Mouse (Mus musculus) MEL (cell line): ENCODE results near the gene Extl1.

ENCODE experiments used
- CHD2 ChIP-seq: IDR thresholded peaks from 2 replicates; pipeline ENCODE4 v1.6.1; 2011; ENCODE audit warnings: low read length, improper control_type of control experiment
- CTCF ChIP-seq, 3 experiments: IDR thresholded peaks in 2 of 3; conservative IDR thresholded peaks in 1 of 3; 2 replicates each; pipeline ENCODE4 v1.5.1; 2011 to 2012; ENCODE audit warnings: low read length in 3 of 3, low read depth in 2 of 3, mild to moderate bottlenecking in 2 of 3, improper control_type of control experiment in 1 of 3, inconsistent platforms in 1 of 3, mixed read lengths in 1 of 3, moderate library complexity in 1 of 3; ENCODE audit not compliant: control insufficient read depth in 1 of 3, insufficient read depth in 1 of 3, poor library complexity in 1 of 3, severe bottlenecking in 1 of 3
- E2F4 ChIP-seq: IDR thresholded peaks from 2 replicates; pipeline ENCODE4 v1.6.1; 2011; ENCODE audit warnings: low read depth, low read length, improper control_type of control experiment, borderline replicate concordance
- EP300 ChIP-seq, 2 experiments: IDR thresholded peaks; 2 replicates each; pipeline ENCODE4 v1.6.1; 2011; ENCODE audit warnings: improper control_type of control experiment in 2 of 2, low read length in 2 of 2, low read depth in 1 of 2, mild to moderate bottlenecking in 1 of 2
- TAL1 ChIP-seq: IDR thresholded peaks from 2 replicates; pipeline ENCODE4 v1.6.1; 2012; ENCODE audit warnings: mild to moderate bottlenecking, inconsistent platforms, low read length, moderate library complexity, mixed read lengths
- TBP ChIP-seq: IDR thresholded peaks from 2 replicates; pipeline ENCODE4 v1.8.0; 2011; ENCODE audit warnings: low read depth, low read length, improper control_type of control experiment

GRCm38 (mm10) chr4:134370649-134371221 is 12.9 kb downstream of the Extl1 start:
- TF ChIP-seq CTCF (IDR thresholded peaks at IDR 0.05 in 2 of 3, conservative IDR thresholded peaks at IDR 0.05 in 1 of 3; ENCODE audit: control insufficient read depth in 1 of 3, insufficient read depth in 1 of 3, low read depth in 2 of 3, low read length in 3 of 3, poor library complexity in 1 of 3, severe bottlenecking in 1 of 3) (no peak), EP300 (IDR thresholded peaks at IDR 0.05; ENCODE audit: low read depth in 1 of 2, low read length in 2 of 2) (no peak), CHD2 (no peak), TBP (no peak), TAL1 (no peak), E2F4 (no peak)
